Mouse (Mus musculus) midbrain, embryonic 11.5 days (tissue): ENCODE measurements at regions not wholly inside any gene's neighbourhood (a gene's known extent, or its start where the extent isn't known, plus 50 kb on each side); places are given as distances from the start of the nearest gene placed in this dataset.

Experiments
- ATAC-seq: fragments of 200-750 bp; cut with Nextera tagmentation; 2 replicates; pipeline ENCODE4 v1.8.0; 2017; ENCODE audit warnings: moderate TSS enrichment, moderate library complexity; ENCODE audit not compliant: low FRiP score
- DNase-seq: peaks from one replicate; pipeline ENCODE4 v3.0.0; 2015; ENCODE audit warnings: low spot score; ENCODE audit errors: missing footprints
- H3K27ac ChIP-seq: fragments of 300-500 bp; sonication (generic); 2 replicates; pipeline ENCODE4 v1.5.1; 2014; ENCODE audit warnings: low read depth, low read length
- H3K27me3 ChIP-seq: fragments of 300-500 bp; sonication (generic); 2 replicates; pipeline ENCODE4 v1.6.1; 2014; ENCODE audit warnings: mild to moderate bottlenecking, low read length, moderate library complexity, mixed read lengths; ENCODE audit not compliant: control insufficient read depth, insufficient read depth
- H3K36me3 ChIP-seq: fragments of 300-500 bp; sonication (generic); 2 replicates; pipeline ENCODE4 v1.6.1; 2014; ENCODE audit warnings: mild to moderate bottlenecking, low read length, moderate library complexity, mixed read lengths; ENCODE audit not compliant: control insufficient read depth, insufficient read depth
- H3K4me1 ChIP-seq: fragments of 300-500 bp; sonication (generic); 2 replicates; pipeline ENCODE4 v1.6.1; 2014; ENCODE audit warnings: low read length; ENCODE audit not compliant: control insufficient read depth, insufficient read depth
- H3K4me2 ChIP-seq: fragments of 300-500 bp; sonication (generic); 2 replicates; pipeline ENCODE4 v1.6.1; 2014; ENCODE audit warnings: mild to moderate bottlenecking, moderate library complexity
- H3K4me3 ChIP-seq: fragments of 300-500 bp; sonication (generic); 2 replicates; pipeline ENCODE4 v1.5.1; 2014; ENCODE audit warnings: low read depth, low read length
- H3K9ac ChIP-seq: fragments of 300-500 bp; sonication (generic); 2 replicates; pipeline ENCODE4 v1.6.1; 2014; ENCODE audit warnings: low read length
- H3K9me3 ChIP-seq: fragments of 300-500 bp; sonication (generic); 2 replicates; pipeline ENCODE4 v1.6.1; 2016; ENCODE audit warnings: low read length; ENCODE audit not compliant: control insufficient read depth
- WGBS: fragments of 180-500 bp; shearing (Covaris S2); extraction: QIAGEN DNeasy Blood & Tissue Kit; methylation state at CpG from one replicate; pipeline ENCODE4 v1.1.7; 2014; 5-methylcytosine and 5-hydroxymethylcytosine counted together

- H3K36me3 ChIP-seq = no peaks in the 10 kb centered on the region
- H3K9me3 ChIP-seq = no peaks in the 10 kb centered on the region
- H3K27ac ChIP-seq = no peak overlapping the region
- H3K4me3 ChIP-seq = no peak overlapping the region
- no peak overlapping the region for H3K9ac ChIP-seq
- H3K4me1 ChIP-seq = no peaks in the 10 kb centered on the region
- WGBS = 89% methylated on average over 3 of the region's 3 CpGs
- no peak for ATAC-seq
- H3K27me3 ChIP-seq = no peaks in the 10 kb centered on the region
- DNase-seq = no peak
- no peak overlapping the region for H3K4me2 ChIP-seq
Observed at GRCm38 (mm10) chr14:58224419-58224818, 154.1 kb downstream of the Fgf9 start.

- H3K9ac ChIP-seq = no peak overlapping the region
- no peaks in the 10 kb centered on the region for H3K36me3 ChIP-seq
- ATAC-seq (no peak), DNase-seq (no peak)
- 90% methylated on average over 1 of the region's 1 CpGs for WGBS
- peaks cover 30% of the 10 kb centered on the region for H3K27me3 ChIP-seq
- no peaks in the 10 kb centered on the region for H3K4me1 ChIP-seq
- no peaks in the 10 kb centered on the region; the same call in 1 of the 2 replicates for H3K9me3 ChIP-seq
- no peak overlapping the region for H3K27ac ChIP-seq
- no peak overlapping the region for H3K4me2 ChIP-seq
- H3K4me3 ChIP-seq = no peak overlapping the region
Observed at GRCm38 (mm10) chr14:58208401-58208800, 138.1 kb downstream of the Fgf9 start.

GRCm38 (mm10) chr14:58202607-58203295 is 132.4 kb downstream of the Fgf9 start:
- 34% methylated on average over 6 of the region's 6 CpGs for WGBS
- DNase-seq (no peak), ATAC-seq (peak; percentile 59; the same call in 1 of the 2 replicates)
- Histone ChIP-seq H3K9ac (no peak overlapping the region), H3K4me3 (no peak overlapping the region), H3K27ac (no peak overlapping the region), H3K4me2 (no peak overlapping the region), H3K4me1 (no peaks in the 10 kb centered on the region), H3K27me3 (peaks cover 48% of the 10 kb centered on the region), H3K36me3 (no peaks in the 10 kb centered on the region), H3K9me3 (no peaks in the 10 kb centered on the region)

GRCm38 (mm10) chr14:58189948-58190347 is 119.6 kb downstream of the Fgf9 start:
- WGBS = 90% methylated on average over 15 of the region's 15 CpGs
- no peak for ATAC-seq
- H3K36me3 ChIP-seq = no peaks in the 10 kb centered on the region

GRCm38 (mm10) chr14:58182869-58183268 is 112.5 kb downstream of the Fgf9 start:
- H3K27me3 ChIP-seq = no peaks in the 10 kb centered on the region
- no peak overlapping the region for H3K4me3 ChIP-seq
- no peak overlapping the region for H3K9ac ChIP-seq
- no peaks in the 10 kb centered on the region for H3K36me3 ChIP-seq
- ATAC-seq (no peak), DNase-seq (no peak)
- WGBS = 66% methylated on average over 5 of the region's 5 CpGs
- no peak overlapping the region for H3K27ac ChIP-seq
- H3K4me1 ChIP-seq = no peaks in the 10 kb centered on the region
- no peak overlapping the region for H3K4me2 ChIP-seq
- H3K9me3 ChIP-seq = no peaks in the 10 kb centered on the region

More at GRCm38 (mm10) chr14:58189948-58190347, 119.6 kb downstream of the Fgf9 start:
- H3K27ac ChIP-seq = no peak overlapping the region
- no peak overlapping the region for H3K4me3 ChIP-seq
- H3K4me1 ChIP-seq = no peaks in the 10 kb centered on the region
- H3K4me2 ChIP-seq = no peak overlapping the region
- no peak overlapping the region for H3K9ac ChIP-seq
- no peaks in the 10 kb centered on the region for H3K9me3 ChIP-seq
- no peak for DNase-seq
- no peaks in the 10 kb centered on the region for H3K27me3 ChIP-seq

- no peaks in the 10 kb centered on the region for H3K36me3 ChIP-seq
Observed at GRCm38 (mm10) chr14:58180724-58181123, 110.4 kb downstream of the Fgf9 start.

GRCm38 (mm10) chr14:58175651-58176363 is 105.5 kb downstream of the Fgf9 start:
- 88% methylated on average over 5 of the region's 5 CpGs for WGBS

More at GRCm38 (mm10) chr14:58180724-58181123, 110.4 kb downstream of the Fgf9 start:
- no peak overlapping the region for H3K4me3 ChIP-seq
- no peak overlapping the region for H3K4me2 ChIP-seq
- H3K27me3 ChIP-seq = no peaks in the 10 kb centered on the region
- DNase-seq = no peak
- no peaks in the 10 kb centered on the region for H3K9me3 ChIP-seq
- no peak for ATAC-seq
- H3K4me1 ChIP-seq = no peaks in the 10 kb centered on the region
- H3K27ac ChIP-seq = no peak overlapping the region
- H3K9ac ChIP-seq = no peak overlapping the region

GRCm38 (mm10) chr14:58174512-58174911 is 104.2 kb downstream of the Fgf9 start:
- no peaks in the 10 kb centered on the region for H3K9me3 ChIP-seq
- no peak overlapping the region for H3K4me2 ChIP-seq
- H3K27me3 ChIP-seq = no peaks in the 10 kb centered on the region
- ATAC-seq (no peak), DNase-seq (no peak)
- no peaks in the 10 kb centered on the region for H3K4me1 ChIP-seq
- 77% methylated on average over 6 of the region's 6 CpGs for WGBS
- no peak overlapping the region for H3K27ac ChIP-seq
- H3K9ac ChIP-seq = no peak overlapping the region
- H3K4me3 ChIP-seq = no peak overlapping the region
- no peaks in the 10 kb centered on the region for H3K36me3 ChIP-seq

More at GRCm38 (mm10) chr14:58175651-58176363, 105.5 kb downstream of the Fgf9 start:
- no peak overlapping the region for H3K4me2 ChIP-seq
- no peak overlapping the region for H3K27ac ChIP-seq
- H3K36me3 ChIP-seq = no peaks in the 10 kb centered on the region
- DNase-seq = no peak
- H3K4me1 ChIP-seq = no peaks in the 10 kb centered on the region
- H3K9me3 ChIP-seq = no peaks in the 10 kb centered on the region
- H3K4me3 ChIP-seq = no peak overlapping the region
- no peak overlapping the region for H3K9ac ChIP-seq
- no peak for ATAC-seq
- no peaks in the 10 kb centered on the region for H3K27me3 ChIP-seq

- Histone ChIP-seq H3K9ac (no peak overlapping the region), H3K27me3 (no peaks in the 10 kb centered on the region), H3K4me3 (no peak overlapping the region), H3K9me3 (no peaks in the 10 kb centered on the region), H3K36me3 (no peaks in the 10 kb centered on the region), H3K4me1 (no peaks in the 10 kb centered on the region), H3K4me2 (no peak overlapping the region), H3K27ac (no peak overlapping the region)
- ATAC-seq = no peak
- 80% methylated on average over 5 of the region's 5 CpGs for WGBS
- DNase-seq = no peak
Observed at GRCm38 (mm10) chr14:58168920-58169319, 98.6 kb downstream of the Fgf9 start.
